Mouse (Mus musculus): ENCODE measurements around the gene Gm20906.
"Not testable (repeated sequence)": the region's sequence is repeated elsewhere in the genome, so short reads cannot be mapped to it uniquely, and the experiment has no call there.

The Gm20906 gene

GRCm38 (mm10) chrY:87550666-87551065, at the start of gene Gm20906:
Gm20906 (plus strand) TSS chrY:87550966.
- DNase-seq = not testable (repeated sequence)

All from thymus, adult 18-20 months (tissue).